Mouse (Mus musculus) liver, postnatal 0 days (tissue): ENCODE data around the gene Mrgprf. TPM values are rescaled to one million over a fixed set of nuclear protein-coding genes. Genes with fewer than 3 reads are reported as not detected.

ENCODE experiments used
- ATAC-seq: fragments of 200-750 bp; cut with Nextera tagmentation; 2 replicates; pipeline ENCODE4 v1.8.0; 2017; ENCODE audit warnings: mild to moderate bottlenecking, moderate library complexity
- DNase-seq: peaks from one replicate; pipeline ENCODE4 v3.0.0-alpha.2; 2016
- H3K27ac ChIP-seq: fragments of 300-500 bp; sonication (generic); 2 replicates; pipeline ENCODE4 v1.5.1; 2014; ENCODE audit warnings: antibody characterized with exemption, moderate library complexity, mild to moderate bottlenecking, low read depth
- H3K27me3 ChIP-seq: fragments of 300-500 bp; sonication (generic); 2 replicates; pipeline ENCODE4 v1.6.1; 2014; ENCODE audit warnings: low read length, control low read depth, mixed read lengths; ENCODE audit not compliant: insufficient read depth
- H3K36me3 ChIP-seq: fragments of 300-500 bp; sonication (generic); replicated peaks from 2 replicates; pipeline ENCODE4 v1.6.1; 2014; ENCODE audit warnings: mild to moderate bottlenecking, control low read depth, low read length, moderate library complexity, mixed read lengths; ENCODE audit not compliant: insufficient read depth
- H3K4me1 ChIP-seq: fragments of 300-500 bp; sonication (generic); 2 replicates; pipeline ENCODE4 v1.6.1; 2014; ENCODE audit warnings: antibody characterized with exemption, mild to moderate bottlenecking, control low read depth; ENCODE audit not compliant: insufficient read depth
- H3K4me2 ChIP-seq: fragments of 300-500 bp; sonication (generic); 2 replicates; pipeline ENCODE4 v1.6.1; 2014; ENCODE audit warnings: low read depth, mild to moderate bottlenecking, low read length, moderate library complexity, mixed read lengths
- H3K4me3 ChIP-seq: fragments of 300-500 bp; sonication (generic); 2 replicates; pipeline ENCODE4 v1.5.1; 2014; ENCODE audit warnings: low read depth, low read length
- H3K9ac ChIP-seq: fragments of 300-500 bp; sonication (generic); replicated peaks from 2 replicates; pipeline ENCODE4 v1.6.1; 2014; ENCODE audit warnings: mild to moderate bottlenecking, moderate library complexity
- H3K9me3 ChIP-seq: fragments of 300-500 bp; sonication (generic); 2 replicates; pipeline ENCODE4 v1.6.1; 2016; ENCODE audit warnings: mild to moderate bottlenecking, control low read depth, low read length, mixed read lengths
- CTCF ChIP-seq: sonication (generic); IDR thresholded peaks from 2 replicates; pipeline ENCODE4 v1.5.1; 2016; ENCODE audit warnings: antibody characterized with exemption, low read depth
- EP300 ChIP-seq: IDR thresholded peaks from 2 replicates; pipeline ENCODE4 v1.6.1; 2016; ENCODE audit warnings: antibody characterized with exemption, low read depth, mild to moderate bottlenecking
- WGBS: fragments of 180-500 bp; shearing (Covaris S2); extraction: QIAGEN DNeasy Blood & Tissue Kit; methylation state at CpG from one replicate; pipeline ENCODE4 v1.1.7; 2014; ENCODE audit not compliant: insufficient replicate concordance; 5-methylcytosine and 5-hydroxymethylcytosine counted together
- polyA plus RNA-seq: library from polyadenylated mRNA; unstranded; fragments of >200 nt; fragmentation: Nextera tagmentation; extraction: Ambion mirVana; gene quantifications from 2 replicates; pipeline ENCODE4 v1.2.1, GENCODE M21; 2015

The Mrgprf gene
- polyA plus RNA-seq, 1 experiment from 2014 or later = 0.16 TPM

DNA sequence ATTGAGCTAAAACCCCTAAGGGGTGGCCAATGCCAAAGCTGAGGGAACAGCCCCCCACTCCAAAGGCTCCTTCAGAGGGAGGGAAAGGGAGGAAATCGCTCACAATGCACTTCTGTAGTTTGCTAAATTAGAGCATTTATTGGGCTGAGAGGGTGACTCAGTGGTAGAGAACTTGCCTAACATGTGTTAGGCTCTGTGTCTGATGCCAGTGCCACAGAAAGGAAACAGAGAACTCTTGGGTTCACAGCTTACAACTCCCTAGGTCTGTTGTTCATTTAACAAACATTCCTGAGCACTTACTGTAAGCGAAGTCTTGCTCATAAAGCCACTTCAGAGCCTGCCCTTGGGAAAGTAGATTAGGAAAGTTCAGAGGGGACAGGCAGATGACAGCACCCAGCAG is 29.4 kb downstream of the Mrgprf start:
- Histone ChIP-seq H3K27me3 (no peaks in the 10 kb centered on the region), H3K9ac (no peak overlapping the region), H3K4me2 (no peak overlapping the region), H3K36me3 (no peaks in the 10 kb centered on the region), H3K4me1 (no peaks in the 10 kb centered on the region), H3K27ac (no peak overlapping the region), H3K9me3 (no peaks in the 10 kb centered on the region), H3K4me3 (no peak overlapping the region)
- ATAC-seq (no peak), DNase-seq (no peak)
- 75% methylated on average over 2 of the region's 2 CpGs for WGBS
- TF ChIP-seq EP300 = no peak
- TF ChIP-seq CTCF = no peak

DNA sequence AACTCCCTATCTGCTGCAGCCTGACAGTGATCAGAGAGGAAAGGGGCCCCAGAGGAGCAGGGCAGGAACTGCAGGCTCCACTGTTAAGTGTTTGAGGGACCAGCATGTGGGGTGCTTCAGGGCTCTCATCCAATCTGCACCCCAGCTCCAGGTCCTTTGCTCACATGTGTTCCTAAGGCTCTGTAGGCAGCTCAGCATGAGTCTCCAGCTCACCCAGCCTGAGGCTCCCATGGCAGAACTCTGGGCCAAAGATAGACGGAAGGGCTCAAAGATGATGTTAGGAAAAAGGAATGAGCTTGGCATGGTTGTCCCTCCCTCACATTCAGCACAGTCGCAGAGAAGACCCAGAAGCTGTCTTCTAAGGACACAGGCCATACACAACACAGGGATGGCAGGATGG is 30.0 kb downstream of the Mrgprf start:
- Histone ChIP-seq H3K4me1 (no peaks in the 10 kb centered on the region), H3K4me3 (no peak overlapping the region), H3K9ac (no peak overlapping the region), H3K36me3 (no peaks in the 10 kb centered on the region), H3K27ac (no peak overlapping the region), H3K4me2 (no peak overlapping the region), H3K9me3 (no peaks in the 10 kb centered on the region), H3K27me3 (no peaks in the 10 kb centered on the region)
- ATAC-seq = no peak
- no peak for DNase-seq
- TF ChIP-seq EP300 (no peak), CTCF (no peak)
- 68% methylated on average over 2 of the region's 2 CpGs for WGBS

DNA sequence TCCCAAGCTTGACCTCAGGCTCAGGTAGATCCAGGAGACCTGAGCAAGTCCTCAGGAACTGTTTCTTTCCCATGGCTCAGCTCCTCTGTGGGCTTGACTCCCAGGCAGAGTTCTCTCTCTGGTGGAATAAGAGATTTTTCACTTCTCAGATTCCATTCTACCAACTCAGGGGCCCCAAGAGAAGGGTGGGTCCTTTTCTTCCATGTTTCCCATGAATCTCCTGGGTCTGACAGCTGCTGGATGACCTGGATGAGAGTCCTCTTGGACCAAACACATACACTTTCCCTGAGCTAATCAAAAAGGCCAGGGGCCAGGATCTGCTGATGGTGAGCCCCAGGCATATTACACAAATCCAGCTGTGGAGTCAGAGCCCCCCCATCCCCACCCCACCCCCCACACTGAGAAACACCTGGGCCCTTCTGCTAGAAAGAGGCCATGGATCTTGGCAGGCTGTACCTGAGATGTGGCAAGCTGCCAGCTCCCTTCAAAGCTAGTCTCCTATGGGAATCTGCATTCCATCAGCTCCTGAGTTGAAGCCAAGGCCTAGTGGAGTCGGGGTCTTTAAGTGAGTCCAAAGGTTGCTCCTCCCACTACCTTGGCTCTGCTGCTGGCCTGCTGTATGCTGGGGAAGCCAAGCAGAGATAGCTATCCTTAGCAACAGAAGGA is 31.9 kb downstream of the Mrgprf start:
- ATAC-seq = no peak
- 70% methylated on average over 1 of the region's 1 CpGs for WGBS
- Histone ChIP-seq H3K4me2 (no peak overlapping the region), H3K9ac (no peak overlapping the region), H3K4me1 (no peaks in the 10 kb centered on the region), H3K9me3 (no peaks in the 10 kb centered on the region), H3K27me3 (no peaks in the 10 kb centered on the region), H3K4me3 (no peak overlapping the region), H3K36me3 (no peaks in the 10 kb centered on the region), H3K27ac (no peak overlapping the region)
- TF ChIP-seq EP300 (no peak), CTCF (no peak)
- no peak for DNase-seq

DNA sequence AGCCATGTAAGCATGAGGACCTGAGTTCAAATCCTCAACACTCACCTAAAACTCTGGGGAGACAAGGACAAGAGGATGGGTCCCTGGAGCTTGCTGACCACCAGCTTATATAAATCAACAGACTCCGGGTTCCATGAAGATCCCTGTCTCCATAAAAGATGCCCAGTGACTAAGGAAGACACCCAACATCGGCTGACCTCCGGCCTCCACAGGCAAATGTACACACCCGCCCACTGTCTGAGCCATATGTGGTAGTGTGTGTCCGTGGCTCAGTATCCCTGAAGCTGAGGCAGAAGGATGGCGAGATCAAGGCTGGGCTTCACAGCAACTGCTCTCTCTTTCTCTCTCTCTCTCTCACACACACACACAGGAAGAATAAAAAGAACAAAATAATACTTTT is 33.3 kb downstream of the Mrgprf start:
- Histone ChIP-seq H3K36me3 (no peaks in the 10 kb centered on the region), H3K4me1 (no peaks in the 10 kb centered on the region), H3K27ac (no peak overlapping the region), H3K9me3 (no peaks in the 10 kb centered on the region), H3K4me2 (no peak overlapping the region), H3K4me3 (no peak overlapping the region), H3K27me3 (no peaks in the 10 kb centered on the region), H3K9ac (no peak overlapping the region)
- TF ChIP-seq EP300 = no peak
- TF ChIP-seq CTCF = no peak
- ATAC-seq (no peak), DNase-seq (no peak)
- WGBS = 74% methylated on average over 6 of the region's 6 CpGs

DNA sequence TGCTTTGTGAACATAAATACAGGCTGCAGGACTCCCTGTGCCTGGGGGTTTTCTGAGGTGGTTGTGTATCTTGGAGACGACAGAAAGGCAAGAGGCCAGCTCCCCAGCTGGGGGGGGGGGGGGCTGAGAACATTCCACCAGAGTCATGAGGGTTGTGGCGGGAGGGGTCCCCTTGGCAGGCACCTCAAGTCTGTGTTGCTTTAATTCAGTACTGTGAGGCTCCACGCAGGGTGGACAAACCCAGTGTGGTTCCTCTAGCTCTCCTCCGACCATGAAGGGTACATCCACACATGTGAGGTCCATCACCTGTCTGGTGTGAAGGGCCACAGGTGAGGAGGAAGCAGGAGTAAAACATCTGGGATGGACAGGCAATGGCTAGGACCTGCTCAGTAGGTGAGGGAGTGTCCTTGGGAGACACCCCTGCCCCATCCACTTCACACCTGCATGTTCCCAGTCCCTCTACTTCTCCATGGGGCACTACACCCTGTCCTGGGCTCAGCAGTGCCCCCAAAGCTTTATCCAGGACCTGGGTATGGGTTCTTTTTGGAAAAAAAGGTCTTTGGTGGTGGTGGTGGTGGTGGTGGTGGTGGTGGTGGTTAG is 33.9 kb downstream of the Mrgprf start:
- 53% methylated on average over 3 of the region's 4 CpGs for WGBS
- DNase-seq (no peak), ATAC-seq (no peak)
- H3K36me3 ChIP-seq = no peaks in the 10 kb centered on the region
- H3K27me3 ChIP-seq = no peaks in the 10 kb centered on the region
- no peak overlapping the region for H3K4me2 ChIP-seq
- no peak overlapping the region for H3K27ac ChIP-seq
- no peak overlapping the region for H3K4me3 ChIP-seq
- H3K9me3 ChIP-seq = no peaks in the 10 kb centered on the region
- H3K9ac ChIP-seq = no peak overlapping the region
- H3K4me1 ChIP-seq = no peaks in the 10 kb centered on the region
- TF ChIP-seq CTCF = no peak

DNA sequence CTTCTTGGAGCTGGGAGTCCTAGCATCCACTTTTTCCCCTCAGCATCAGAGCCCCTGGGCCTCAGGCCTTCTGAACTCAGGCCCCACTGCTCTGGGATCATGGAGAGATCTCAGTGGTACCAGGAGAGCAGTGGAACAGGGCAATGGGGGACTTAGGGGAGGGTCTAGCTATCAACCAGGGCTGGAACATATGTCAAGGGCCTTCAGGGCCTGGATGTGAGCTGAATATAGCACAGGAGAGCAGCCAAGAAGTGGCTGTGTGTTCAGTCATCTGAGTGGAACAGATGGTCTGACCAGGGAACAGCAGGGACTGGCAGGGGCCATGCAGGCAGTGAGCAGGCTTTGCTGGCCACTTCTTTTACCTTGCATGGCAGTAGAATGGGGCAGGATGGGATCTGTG is 34.6 kb downstream of the Mrgprf start:
- Histone ChIP-seq H3K9me3 (no peaks in the 10 kb centered on the region), H3K4me2 (no peak overlapping the region), H3K4me3 (no peak overlapping the region), H3K27me3 (no peaks in the 10 kb centered on the region), H3K27ac (no peak overlapping the region), H3K4me1 (no peaks in the 10 kb centered on the region), H3K9ac (no peak overlapping the region), H3K36me3 (no peaks in the 10 kb centered on the region)
- TF ChIP-seq CTCF = no peak
- no peak for TF ChIP-seq EP300
- ATAC-seq = no peak
- DNase-seq = no peak
